Mouse (Mus musculus) ES-E14 (cell line): ENCODE results near the gene Rnf220. TPM values are rescaled to one million over a fixed set of nuclear protein-coding genes. Genes with fewer than 3 reads are reported as not detected.

ENCODE experiments used
- DNase-seq: peaks from one replicate; pipeline ENCODE4 v3.0.0-alpha.2; 2013; ENCODE audit warnings: low read depth, low spot score
- H3K27ac ChIP-seq: 2 replicates; pipeline ENCODE4 v1.5.1; 2012; ENCODE audit warnings: low read depth, mild to moderate bottlenecking, low read length, moderate library complexity, mixed read lengths; ENCODE audit not compliant: poor library complexity, insufficient read depth, severe bottlenecking
- H3K36me3 ChIP-seq: 2 replicates; pipeline ENCODE4 v1.6.1; 2012; ENCODE audit warnings: mild to moderate bottlenecking, low read length, moderate library complexity, mixed read lengths; ENCODE audit not compliant: control insufficient read depth, poor library complexity, insufficient read depth, severe bottlenecking
- H3K4me1 ChIP-seq, 2 experiments: fragments of 150-350 bp in 1 of 2; sonication (generic) in 1 of 2; 2 replicates each; pipeline ENCODE4 v1.6.1; 2012; ENCODE audit warnings: low read length in 2 of 2, mild to moderate bottlenecking in 1 of 2, mixed read lengths in 1 of 2; ENCODE audit not compliant: control insufficient read depth in 2 of 2, insufficient read depth in 2 of 2, poor library complexity in 1 of 2
- H3K4me3 ChIP-seq, 2 experiments: fragments of 150-350 bp in 1 of 2; sonication (generic) in 1 of 2; 2 replicates each; pipeline ENCODE4 v1.5.1; 2012; ENCODE audit warnings: low read length in 2 of 2, low read depth in 1 of 2, mild to moderate bottlenecking in 1 of 2, mixed read lengths in 1 of 2; ENCODE audit not compliant: insufficient read depth in 1 of 2, poor library complexity in 1 of 2, severe bottlenecking in 1 of 2
- H3K9ac ChIP-seq: 2 replicates; pipeline ENCODE4 v1.6.1; 2012; ENCODE audit warnings: low read depth, mild to moderate bottlenecking, low read length, mixed read lengths; ENCODE audit not compliant: poor library complexity, insufficient read depth, severe bottlenecking
- H3K9me3 ChIP-seq: fragments of 150-350 bp; sonication (generic); 2 replicates; pipeline ENCODE4 v1.6.1; 2012; ENCODE audit warnings: low read depth, mild to moderate bottlenecking, low read length; ENCODE audit not compliant: control insufficient read depth, insufficient read depth
- CHD2 ChIP-seq: IDR thresholded peaks from 2 replicates; pipeline ENCODE4 v1.6.1; 2014; ENCODE audit warnings: mild to moderate bottlenecking, low read depth, low read length, inconsistent platforms
- HCFC1 ChIP-seq: IDR thresholded peaks from 2 replicates; pipeline ENCODE4 v1.6.1; 2012; ENCODE audit warnings: low read length, inconsistent platforms, borderline replicate concordance; ENCODE audit not compliant: insufficient read depth
- MAFK ChIP-seq: IDR thresholded peaks from 2 replicates; pipeline ENCODE4 v1.6.1; 2014; ENCODE audit warnings: mild to moderate bottlenecking, low read depth, low read length, inconsistent platforms; ENCODE audit not compliant: insufficient read depth
- ZC3H11A ChIP-seq: IDR thresholded peaks from 2 replicates; pipeline ENCODE4 v1.6.1; 2012; ENCODE audit warnings: low read depth, mild to moderate bottlenecking, inconsistent platforms, low read length, borderline replicate concordance
- ZNF384 ChIP-seq: IDR thresholded peaks from 2 replicates; pipeline ENCODE4 v1.6.1; 2012; ENCODE audit warnings: low read depth, low read length, inconsistent platforms
- in situ Hi-C, 2 experiments: fragments of 600-800 bp; cut with MboI; formaldehyde crosslinking; loops; one replicate each; pipeline ENCODE4 v1.15.1; 2025; ENCODE audit warnings: low sequenced_read_pairs in 2 of 2, inconsistent platforms in 1 of 2; ENCODE audit not compliant: unreplicated experiment in 2 of 2
- total RNA-seq: library from RNA; depleted of rRNA; stranded (reverse); fragments of 300-350 nt; gene quantifications from 2 replicates; pipeline ENCODE4 v1.2.3, GENCODE M21; 2012; rRNA removed

Gene Rnf220
- total RNA-seq, 1 experiment = 130 TPM

DNA sequence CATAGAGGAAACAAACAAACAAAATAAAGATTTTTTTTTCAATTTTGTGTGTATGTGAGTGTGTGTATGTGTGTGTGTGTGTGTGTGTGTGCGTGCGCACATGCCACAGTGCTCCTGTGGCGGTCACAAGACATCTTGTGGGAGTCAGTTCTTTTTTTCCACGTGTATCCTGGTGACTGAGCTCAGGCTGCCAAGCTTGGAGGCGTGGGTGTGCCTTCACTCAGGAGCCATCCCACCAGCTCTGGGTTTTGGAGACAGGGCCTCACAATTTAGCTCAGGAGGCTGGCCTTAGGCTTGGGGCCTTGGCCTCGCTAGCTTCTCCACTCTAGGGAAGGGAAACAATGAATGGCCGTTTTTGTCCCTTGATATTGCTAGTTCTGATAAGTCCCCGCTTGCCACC, 272.7 kb downstream of the Rnf220 start:
- Histone ChIP-seq H3K4me1 (peaks cover 0 to 3% of the 10 kb centered on the region in 2 experiments; a peak in 1 of 4 replicates), H3K27ac (no peak overlapping the region), H3K9me3 (no peaks in the 10 kb centered on the region), H3K9ac (no peak overlapping the region), H3K36me3 (no peaks in the 10 kb centered on the region), H3K4me3 (no peak overlapping the region)
- no peak for TF ChIP-seq CHD2
- no peak for TF ChIP-seq HCFC1
- DNase-seq = no peak
- in situ Hi-C loops = no loop called here

DNA sequence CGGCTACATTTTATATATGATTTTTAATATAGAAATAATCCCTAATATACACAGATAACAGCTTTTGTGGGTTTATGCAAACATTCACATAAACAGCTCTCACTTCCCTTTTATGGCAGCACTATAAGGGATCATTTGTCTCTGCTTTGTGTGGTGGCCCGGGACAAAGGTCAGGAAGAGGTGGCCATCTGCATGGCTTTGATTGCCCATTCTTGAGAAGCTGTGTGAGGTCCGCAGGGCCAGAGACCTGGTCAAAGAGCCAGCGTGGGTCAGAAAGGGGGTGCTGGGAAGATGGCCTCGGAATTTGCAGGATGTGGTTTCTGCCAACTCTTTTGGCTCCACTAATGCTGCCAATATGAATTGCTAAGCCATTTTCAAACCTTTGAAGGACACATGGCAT, 273.9 kb downstream of the Rnf220 start:
- Histone ChIP-seq H3K4me1 (peaks cover 2 to 3% of the 10 kb centered on the region in 2 experiments; a peak in 1 of 4 replicates), H3K4me3 (no peak overlapping the region), H3K36me3 (no peaks in the 10 kb centered on the region), H3K9me3 (no peaks in the 10 kb centered on the region), H3K9ac (no peak overlapping the region), H3K27ac (no peak overlapping the region)
- TF ChIP-seq CHD2 (no peak), HCFC1 (no peak), MAFK (no peak), ZNF384 (no peak), ZC3H11A (no peak)
- in situ Hi-C loops = no loop called here
- DNase-seq = no peak

DNA sequence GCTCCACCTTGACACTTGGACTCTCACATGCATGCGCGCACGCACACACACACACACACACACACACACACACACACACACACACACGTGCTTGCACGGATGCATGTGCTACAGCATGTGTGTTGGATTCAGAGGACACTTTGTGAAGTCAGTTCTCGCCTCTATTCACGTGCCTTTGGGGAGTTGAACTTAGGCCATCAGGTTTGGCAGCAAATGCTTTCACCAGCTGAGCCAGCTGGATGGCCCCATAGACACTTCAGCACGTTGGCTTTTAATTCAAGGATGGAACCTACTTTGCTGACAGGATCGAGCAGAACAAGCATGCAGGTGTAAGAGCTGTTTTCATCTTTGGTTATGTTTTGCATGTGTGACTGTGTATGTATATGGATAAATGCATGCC, 275.0 kb downstream of the Rnf220 start:
- Histone ChIP-seq H3K9ac (no peak overlapping the region), H3K36me3 (no peaks in the 10 kb centered on the region), H3K4me3 (no peak overlapping the region), H3K9me3 (no peaks in the 10 kb centered on the region), H3K4me1 (peaks cover 2 to 3% of the 10 kb centered on the region in 2 experiments; a peak in 1 of 4 replicates), H3K27ac (no peak overlapping the region)
- TF ChIP-seq MAFK (no peak), HCFC1 (no peak), CHD2 (no peak), ZC3H11A (no peak), ZNF384 (no peak)
- in situ Hi-C loops = no loop called here
- no peak for DNase-seq

Other genes starting within 250 kb of the Rnf220 start
- 2.2 and 3.4 TPM in 2 replicates for gene Tmem53, start 245.1 kb downstream of the Rnf220 start, total RNA-seq
- gene Armh1, start 244.9 kb downstream of the Rnf220 start, total RNA-seq = 0.18 TPM in 1 of 2 replicates, not detected in the other
- gene Eri3, start 53.3 kb upstream of the Rnf220 start, total RNA-seq = 36.0 and 45.6 TPM in 2 replicates
- 53.6 and 55.5 TPM in 2 replicates for gene Dmap1, start 185.2 kb upstream of the Rnf220 start, total RNA-seq
- not detected in 2 replicates for gene Gm12845, start 227.4 kb upstream of the Rnf220 start, total RNA-seq